Mouse (Mus musculus): ENCODE measurements at regions not wholly inside any gene's neighbourhood (a gene's known extent, or its start where the extent isn't known, plus 50 kb on each side); places are given as distances from the start of the nearest gene placed in this dataset.

DNA sequence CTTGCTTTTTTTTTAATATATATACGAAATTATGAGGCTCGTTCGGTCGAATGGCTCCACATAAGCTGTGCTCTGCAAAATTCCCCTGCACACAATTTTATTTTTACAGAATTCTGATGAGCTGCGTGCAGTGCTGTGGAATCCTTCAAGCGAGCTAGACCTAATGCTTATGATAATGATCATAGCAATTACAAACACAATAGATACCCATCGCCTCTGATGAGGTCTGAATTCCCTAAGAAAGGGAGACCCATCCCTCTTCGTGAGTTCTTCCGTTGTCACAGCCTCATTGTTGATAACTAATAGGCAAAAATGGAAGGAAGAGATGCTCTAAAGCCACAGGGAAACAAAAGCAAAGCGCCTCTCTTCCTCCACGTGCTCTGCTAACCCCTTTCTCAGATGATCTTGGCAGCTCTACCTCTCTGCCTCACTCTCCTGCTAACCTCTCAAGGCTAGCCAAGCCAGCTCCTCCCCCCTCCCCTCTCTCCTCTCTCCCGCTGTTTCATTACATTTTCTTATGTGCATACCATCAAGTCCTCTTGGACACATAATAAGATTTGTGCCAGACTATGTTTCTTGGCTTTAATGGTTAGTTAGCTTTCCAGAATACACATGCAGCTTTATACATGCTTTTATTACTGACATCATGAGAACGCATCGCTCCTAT, 367.7 kb upstream of the Adgrl2 start:
- Histone ChIP-seq H3K36me3 (replicated peaks) (no peaks in the 10 kb centered on the region), H3K4me1 (replicated peaks) (no peaks in the 10 kb centered on the region), H3K4me2 (no peak overlapping the region), H3K27me3 (no peaks in the 10 kb centered on the region), H3K9ac (no peak overlapping the region), H3K4me3 (replicated peaks) (no peak overlapping the region), H3K9me3 (replicated peaks) (no peaks in the 10 kb centered on the region), H3K27ac (replicated peaks) (no peak overlapping the region)
- ATAC-seq (ENCODE audit: insufficient read depth): no peak
- whole genome bisulfite sequencing (ENCODE audit: insufficient replicate concordance): 50% methylated on average over 14 of the region's 14 CpGs

DNA sequence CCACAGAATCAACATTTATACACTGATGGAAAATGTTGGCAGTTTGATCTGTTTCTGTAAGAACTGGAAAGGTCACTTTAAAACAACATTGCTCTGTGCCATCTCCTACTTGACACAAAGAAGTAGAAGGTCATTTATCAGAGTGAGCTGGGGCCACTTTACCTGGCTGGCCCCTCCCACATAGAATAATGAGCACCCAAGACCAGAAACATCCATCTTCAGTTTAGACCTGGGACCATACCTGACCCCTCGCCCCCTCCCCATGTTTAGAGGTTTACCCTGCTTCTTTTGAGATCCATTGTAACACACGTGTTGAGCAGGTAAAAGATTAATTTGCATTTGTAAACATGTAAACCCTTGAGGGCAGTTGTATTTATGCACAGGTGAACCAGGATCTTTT, 366.8 kb upstream of the Adgrl2 start:
- H3K9me3 ChIP-seq (replicated peaks): no peaks in the 10 kb centered on the region
- 39% methylated on average over 2 of the region's 2 CpGs for WGBS (ENCODE audit: insufficient replicate concordance)
- no peak for ATAC-seq (ENCODE audit: insufficient read depth)

DNA sequence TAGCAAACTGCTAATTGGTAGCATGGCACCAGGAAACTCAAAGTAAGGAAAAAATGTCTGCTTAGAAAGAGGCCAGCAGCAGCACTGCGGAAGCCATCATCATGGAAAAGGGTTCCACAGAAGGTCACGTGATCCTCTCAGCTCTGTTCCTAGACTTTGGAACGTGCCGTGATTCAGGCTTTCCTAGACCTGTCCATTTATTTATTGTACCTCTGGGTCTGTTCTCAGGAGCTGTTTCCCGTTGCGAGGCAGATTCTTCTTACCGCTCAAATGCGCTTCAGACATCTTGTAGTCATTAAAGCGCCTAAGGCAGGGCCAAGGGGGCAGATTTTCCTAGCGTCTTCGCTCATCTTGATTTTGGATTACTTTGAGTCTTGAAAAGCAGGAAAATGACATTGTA, 365.0 kb upstream of the Adgrl2 start:
- Histone ChIP-seq H3K9ac (no peak overlapping the region), H3K36me3 (replicated peaks) (no peaks in the 10 kb centered on the region), H3K4me1 (replicated peaks) (no peaks in the 10 kb centered on the region), H3K27ac (replicated peaks) (no peak overlapping the region), H3K4me2 (no peak overlapping the region), H3K4me3 (replicated peaks) (no peak overlapping the region), H3K27me3 (no peaks in the 10 kb centered on the region), H3K9me3 (replicated peaks) (no peaks in the 10 kb centered on the region)
- no peak for ATAC-seq (ENCODE audit: insufficient read depth)
- WGBS (ENCODE audit: insufficient replicate concordance): 79% methylated on average over 11 of the region's 11 CpGs

More for the DNA sequence above, 366.8 kb upstream of the Adgrl2 start:
- H3K4me1 ChIP-seq (replicated peaks): no peaks in the 10 kb centered on the region
- no peak overlapping the region for H3K9ac ChIP-seq
- no peaks in the 10 kb centered on the region for H3K36me3 ChIP-seq (replicated peaks)
- no peak overlapping the region for H3K4me2 ChIP-seq
- H3K4me3 ChIP-seq (replicated peaks): no peak overlapping the region
- H3K27ac ChIP-seq (replicated peaks): no peak overlapping the region
- no peaks in the 10 kb centered on the region for H3K27me3 ChIP-seq

DNA sequence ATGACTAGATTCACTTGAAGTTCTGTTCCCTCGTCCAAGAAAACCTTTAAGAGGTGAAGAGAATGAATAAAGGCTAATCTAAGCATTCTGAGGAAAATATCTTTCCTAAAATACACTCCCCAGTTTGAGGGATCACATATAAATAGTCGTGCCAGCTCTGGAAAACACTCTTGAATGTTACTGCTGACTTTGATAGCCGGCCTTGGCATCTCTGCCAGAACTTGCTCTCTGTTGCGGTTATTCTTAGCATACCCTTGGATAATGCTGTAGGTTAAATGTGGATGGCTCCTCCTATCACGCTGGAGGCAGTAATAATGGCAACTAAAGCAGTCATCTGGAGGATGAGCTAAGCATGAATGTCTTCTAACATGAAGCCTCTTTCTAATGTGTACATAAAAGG, 363.6 kb upstream of the Adgrl2 start:
- Histone ChIP-seq H3K9me3 (replicated peaks) (no peaks in the 10 kb centered on the region), H3K4me3 (replicated peaks) (no peak overlapping the region), H3K4me2 (no peak overlapping the region), H3K4me1 (replicated peaks) (no peaks in the 10 kb centered on the region), H3K36me3 (replicated peaks) (no peaks in the 10 kb centered on the region), H3K27ac (replicated peaks) (no peak overlapping the region), H3K27me3 (no peaks in the 10 kb centered on the region), H3K9ac (no peak overlapping the region)
- ATAC-seq (ENCODE audit: insufficient read depth): no peak
- 71% methylated on average over 5 of the region's 5 CpGs for WGBS (ENCODE audit: insufficient replicate concordance)

DNA sequence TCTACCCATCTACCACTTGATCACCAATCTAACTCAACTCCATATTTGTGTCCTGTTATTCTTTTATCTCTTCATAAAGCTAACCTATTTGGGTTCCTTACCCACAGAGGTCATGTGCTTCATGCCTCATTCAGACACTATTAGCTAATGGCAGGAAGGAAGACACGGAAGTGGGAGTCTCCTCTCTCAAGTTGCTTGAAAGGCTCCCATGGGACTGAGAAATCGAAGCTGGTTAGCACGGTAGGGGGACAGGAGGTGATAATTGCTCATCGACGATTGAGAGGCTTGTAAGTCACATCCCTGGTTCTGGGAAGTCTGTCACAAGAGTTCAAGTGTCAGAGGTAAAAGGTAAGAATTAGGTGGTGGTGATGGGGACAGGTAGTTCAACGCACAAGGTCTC, 362.2 kb upstream of the Adgrl2 start:
- Histone ChIP-seq H3K27me3 (no peaks in the 10 kb centered on the region), H3K27ac (replicated peaks) (no peak overlapping the region), H3K36me3 (replicated peaks) (no peaks in the 10 kb centered on the region), H3K4me2 (no peak overlapping the region), H3K9me3 (replicated peaks) (no peaks in the 10 kb centered on the region), H3K4me3 (replicated peaks) (no peak overlapping the region), H3K4me1 (replicated peaks) (no peaks in the 10 kb centered on the region), H3K9ac (no peak overlapping the region)
- ATAC-seq (ENCODE audit: insufficient read depth): no peak
- 36% methylated on average over 6 of the region's 6 CpGs for whole genome bisulfite sequencing (ENCODE audit: insufficient replicate concordance)

DNA sequence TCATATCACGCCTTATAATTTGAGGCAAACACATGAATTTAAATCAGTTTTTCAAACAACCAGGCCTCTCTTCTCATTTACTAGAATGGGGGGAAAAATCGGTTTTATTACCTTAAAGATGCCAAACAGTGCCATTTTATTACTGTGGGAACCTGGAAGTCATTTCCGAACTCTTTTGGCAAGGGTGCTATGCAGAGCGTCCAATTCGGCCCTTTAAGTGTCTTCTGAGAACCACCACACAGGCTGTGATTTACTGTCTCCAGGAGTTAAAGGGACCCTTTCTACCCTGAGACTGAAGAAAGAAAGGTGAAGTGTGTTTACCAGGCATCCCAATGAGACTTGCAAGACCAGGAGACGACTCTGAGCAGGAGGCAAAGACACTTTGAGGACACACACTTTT, 359.4 kb upstream of the Adgrl2 start:
- no peak for ATAC-seq (ENCODE audit: insufficient read depth)
- Histone ChIP-seq H3K27ac (replicated peaks) (no peak overlapping the region), H3K36me3 (replicated peaks) (no peaks in the 10 kb centered on the region), H3K9ac (no peak overlapping the region), H3K9me3 (replicated peaks) (no peaks in the 10 kb centered on the region), H3K4me1 (replicated peaks) (no peaks in the 10 kb centered on the region), H3K4me2 (no peak overlapping the region), H3K27me3 (no peaks in the 10 kb centered on the region), H3K4me3 (replicated peaks) (no peak overlapping the region)
- 45% methylated on average over 6 of the region's 6 CpGs for WGBS (ENCODE audit: insufficient replicate concordance)

DNA sequence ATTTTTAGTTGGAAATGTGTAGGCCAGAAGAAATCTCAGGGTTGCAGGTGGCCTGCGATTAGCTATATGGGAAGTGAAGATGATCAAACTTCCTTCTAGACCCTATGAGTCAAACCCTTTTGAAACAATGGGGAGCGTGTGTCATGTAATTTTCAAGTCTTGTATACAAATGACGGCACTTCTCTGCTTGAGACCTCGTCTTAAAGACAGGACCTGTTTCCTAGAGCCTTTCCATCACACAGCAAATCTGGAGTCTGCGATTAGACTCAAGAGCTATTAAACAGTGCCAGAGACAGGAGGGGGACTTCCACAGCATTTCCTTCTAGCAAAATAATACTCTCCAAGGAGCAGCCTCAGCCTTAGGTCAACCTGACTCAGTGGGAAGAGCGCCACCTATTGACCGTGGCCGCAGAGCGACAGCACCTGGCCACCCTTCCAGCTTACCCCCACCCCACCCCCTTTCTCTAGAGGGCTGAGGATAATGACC, 358.9 kb upstream of the Adgrl2 start:
- no peak; the same call in 1 of the 2 replicates for ATAC-seq (ENCODE audit: insufficient read depth)
- no peak overlapping the region for H3K4me3 ChIP-seq (replicated peaks)
- H3K9me3 ChIP-seq (replicated peaks): no peaks in the 10 kb centered on the region
- H3K4me2 ChIP-seq: no peak overlapping the region
- no peak overlapping the region for H3K27ac ChIP-seq (replicated peaks)
- no peaks in the 10 kb centered on the region for H3K4me1 ChIP-seq (replicated peaks)
- no peaks in the 10 kb centered on the region for H3K27me3 ChIP-seq
- 18% methylated on average over 9 of the region's 9 CpGs for WGBS (ENCODE audit: insufficient replicate concordance)
- no peaks in the 10 kb centered on the region for H3K36me3 ChIP-seq (replicated peaks)
- no peak overlapping the region for H3K9ac ChIP-seq

DNA sequence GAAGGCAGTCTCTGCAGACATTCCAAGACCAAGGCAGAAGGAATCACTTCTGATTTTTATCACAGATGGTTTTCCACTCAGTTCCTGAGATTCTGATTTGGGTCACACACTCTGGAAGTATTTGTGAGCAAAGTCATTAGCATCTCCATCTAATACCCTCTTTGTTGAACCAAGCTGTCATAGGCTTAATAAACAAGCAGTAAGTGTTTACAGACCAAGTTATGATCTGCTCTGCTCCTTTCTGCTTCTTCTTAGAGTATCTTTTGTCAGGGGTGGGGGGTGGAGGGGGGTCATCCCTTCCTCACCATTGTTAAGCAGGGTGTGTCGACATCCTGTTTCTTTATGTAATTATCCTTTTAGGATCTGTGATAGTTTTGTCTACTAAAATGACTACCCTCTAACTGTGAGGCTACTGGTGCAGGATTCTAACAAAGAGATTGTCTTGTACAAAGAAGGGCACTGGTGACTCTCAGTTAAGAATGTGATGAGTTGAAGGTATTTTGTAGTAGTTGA, 358.2 kb upstream of the Adgrl2 start:
- Histone ChIP-seq H3K36me3 (replicated peaks) (no peaks in the 10 kb centered on the region), H3K4me3 (replicated peaks) (no peak overlapping the region), H3K27me3 (no peaks in the 10 kb centered on the region), H3K9me3 (replicated peaks) (no peaks in the 10 kb centered on the region), H3K4me1 (replicated peaks) (no peaks in the 10 kb centered on the region), H3K27ac (replicated peaks) (no peak overlapping the region), H3K4me2 (no peak overlapping the region), H3K9ac (no peak overlapping the region)
- ATAC-seq (ENCODE audit: insufficient read depth): no peak
- 49% methylated on average over 1 of the region's 1 CpGs for WGBS (ENCODE audit: insufficient replicate concordance)

DNA sequence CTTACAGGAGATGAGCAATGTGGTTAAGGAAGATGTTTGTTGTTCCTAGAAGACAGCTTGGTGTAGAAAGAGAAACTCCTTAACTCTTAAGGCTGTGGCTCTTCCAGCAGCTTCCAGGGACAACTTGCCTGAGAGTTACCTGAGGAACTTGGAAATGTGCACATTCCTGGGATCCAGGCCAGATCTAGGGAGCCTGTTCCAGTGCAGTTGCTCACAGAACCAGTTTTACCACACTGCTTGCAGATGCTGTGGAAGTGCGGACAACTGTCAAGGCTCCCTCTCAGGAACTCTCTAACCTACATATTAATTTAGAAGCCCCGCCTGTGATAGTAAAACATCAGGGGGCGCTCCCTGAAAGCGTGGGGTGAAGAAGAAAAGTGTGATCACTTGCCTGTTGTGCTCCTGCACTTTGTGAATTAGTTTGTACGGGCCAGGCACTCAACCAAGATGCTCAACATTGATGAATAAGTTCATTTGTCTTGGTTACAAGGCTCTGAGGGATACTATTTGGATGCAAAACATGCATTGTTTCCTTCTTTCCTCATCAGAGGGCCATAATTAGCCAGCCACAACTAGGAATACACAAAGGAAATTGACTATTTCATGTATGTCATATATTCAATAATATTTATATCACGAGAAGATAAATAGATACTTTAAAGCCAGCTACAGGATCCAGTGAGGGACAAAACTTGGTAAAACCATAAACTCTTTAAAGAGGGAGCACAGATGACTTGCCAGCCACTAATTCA, 357.1 kb upstream of the Adgrl2 start:
- 53% methylated on average over 6 of the region's 6 CpGs for WGBS (ENCODE audit: insufficient replicate concordance)
- no peak for ATAC-seq (ENCODE audit: insufficient read depth)
- no peak overlapping the region for H3K4me2 ChIP-seq

DNA sequence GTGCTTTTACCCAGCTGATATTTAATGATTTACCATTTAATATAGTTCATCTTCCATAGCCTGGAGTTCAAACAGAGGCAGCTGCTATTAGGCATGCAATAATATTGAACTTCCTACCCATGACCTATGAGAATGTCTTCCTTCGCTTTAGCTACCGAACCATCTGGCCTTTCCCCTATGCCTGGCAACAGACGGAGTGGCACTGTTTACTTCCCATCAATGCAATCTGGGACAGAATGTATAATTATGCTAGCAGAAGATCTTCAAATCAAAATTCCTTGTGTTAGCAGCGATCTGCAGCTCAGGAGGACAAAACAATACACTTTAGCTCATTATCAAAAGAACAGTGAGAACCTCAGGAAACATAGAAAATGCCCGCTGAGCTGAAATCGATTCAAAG, 352.2 kb upstream of the Adgrl2 start:
- Histone ChIP-seq H3K4me1 (replicated peaks) (no peaks in the 10 kb centered on the region), H3K27ac (replicated peaks) (no peak overlapping the region), H3K36me3 (replicated peaks) (no peaks in the 10 kb centered on the region), H3K27me3 (no peaks in the 10 kb centered on the region), H3K4me2 (no peak overlapping the region), H3K9ac (no peak overlapping the region), H3K4me3 (replicated peaks) (no peak overlapping the region), H3K9me3 (replicated peaks) (no peaks in the 10 kb centered on the region)
- no peak for ATAC-seq (ENCODE audit: insufficient read depth)
- 70% methylated on average over 6 of the region's 6 CpGs for WGBS (ENCODE audit: insufficient replicate concordance)

More for the DNA sequence above, 357.1 kb upstream of the Adgrl2 start:
- Histone ChIP-seq H3K27me3 (no peaks in the 10 kb centered on the region), H3K36me3 (replicated peaks) (no peaks in the 10 kb centered on the region), H3K27ac (replicated peaks) (no peak overlapping the region), H3K9ac (no peak overlapping the region), H3K4me1 (replicated peaks) (no peaks in the 10 kb centered on the region), H3K9me3 (replicated peaks) (no peaks in the 10 kb centered on the region), H3K4me3 (replicated peaks) (no peak overlapping the region)

DNA sequence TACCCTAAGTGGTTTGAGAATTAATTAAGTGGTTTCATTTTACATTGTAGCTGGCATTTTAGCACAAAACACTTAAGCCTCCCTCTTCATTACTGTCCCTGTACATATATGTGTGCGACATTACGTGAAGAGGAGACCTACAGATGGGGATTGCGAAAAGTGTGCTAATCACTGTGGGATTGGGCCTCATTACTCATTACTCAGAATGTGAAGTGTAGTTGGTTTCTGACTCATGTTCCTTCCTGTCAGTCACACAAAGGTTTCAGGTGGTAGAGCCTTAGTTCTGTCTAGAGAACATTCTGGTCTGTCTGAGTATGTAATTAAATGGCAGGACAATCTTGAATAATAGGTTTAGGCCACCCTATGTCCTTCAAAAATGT, 349.0 kb upstream of the Adgrl2 start:
- Histone ChIP-seq H3K4me3 (replicated peaks) (no peak overlapping the region), H3K27me3 (no peaks in the 10 kb centered on the region), H3K4me2 (no peak overlapping the region), H3K4me1 (replicated peaks) (no peaks in the 10 kb centered on the region), H3K9me3 (replicated peaks) (no peaks in the 10 kb centered on the region), H3K36me3 (replicated peaks) (no peaks in the 10 kb centered on the region), H3K27ac (replicated peaks) (no peak overlapping the region), H3K9ac (no peak overlapping the region)
- 70% methylated on average over 3 of the region's 3 CpGs for WGBS (ENCODE audit: insufficient replicate concordance)
- ATAC-seq (ENCODE audit: insufficient read depth): no peak
